Mouse (Mus musculus): ENCODE measurements around the gene Olfr3. TPM values are rescaled to one million over a fixed set of nuclear protein-coding genes. Genes with fewer than 3 reads are reported as not detected.

The Olfr3 gene
- total and polyA plus RNA-seq, 3 experiments, result not detected

DNA sequence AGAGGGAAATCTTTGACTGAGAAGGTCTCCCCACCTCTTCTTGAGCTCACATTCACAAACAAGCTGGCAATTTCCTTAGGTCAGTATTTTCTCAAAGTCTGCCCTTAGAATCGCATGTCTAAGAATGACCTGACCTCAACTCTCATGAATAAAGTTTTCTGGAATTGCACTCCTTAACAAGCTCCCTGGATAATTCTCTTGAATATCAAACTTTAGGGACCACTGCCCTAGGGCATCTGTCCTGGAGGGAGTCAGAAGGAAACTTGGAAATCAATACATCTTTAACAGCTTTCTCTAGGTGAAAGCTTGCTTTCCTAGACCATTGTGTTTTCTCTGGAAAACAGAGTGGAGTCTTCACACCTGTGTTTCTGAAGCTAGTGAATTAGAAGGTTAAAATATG, 29.2 kb upstream of the Olfr3 start, which contains the start of gene Olfr350:
Olfr350 (plus strand) TSS at position 301 of the 400 bp plus-strand sequence.
- Histone ChIP-seq H3K4me1 (ENCODE audit: control insufficient read depth in 1 of 2, insufficient read depth in 2 of 2, low read length in 2 of 2) (no peaks in the 10 kb centered on the region), H3K4me3 (ENCODE audit: control insufficient read depth in 1 of 2, insufficient read depth in 1 of 2, low read depth in 2 of 2, low read length in 2 of 2) (no peak within 1 kb of the TSS), H3K9ac (ENCODE audit: control insufficient read depth, low read depth, low read length, poor library complexity, severe bottlenecking) (no peak within 1 kb of the TSS), H3K79me2 (ENCODE audit: control insufficient read depth, insufficient read depth, low read length, poor library complexity) (no peaks in the 10 kb centered on the region), H3K27ac (ENCODE audit: control insufficient read depth, low read depth, low read length) (no peak within 1 kb of the TSS), H3K27me3 (ENCODE audit: control insufficient read depth in 1 of 2, insufficient read depth in 2 of 2, low read length in 2 of 2) (no peaks in the 10 kb centered on the region), H3K9me3 (replicated peaks; ENCODE audit: insufficient read depth, low read length) (no peaks in the 10 kb centered on the region), H3K36me3 (ENCODE audit: control insufficient read depth in 1 of 2, insufficient read depth in 2 of 2, low read length in 2 of 2) (no peaks in the 10 kb centered on the region)
- no peak for DNase-seq (ENCODE audit: low read depth, low spot score)
- TF ChIP-seq RAD21 (IDR thresholded peaks at IDR 0.05; ENCODE audit: low read depth, low read length) (no peak), EP300 (IDR thresholded peaks at IDR 0.05; ENCODE audit: low read depth in 1 of 2, low read length in 2 of 2) (no peak), TBP (IDR thresholded peaks at IDR 0.05; ENCODE audit: low read depth, low read length) (no peak), NRF1 (IDR thresholded peaks at IDR 0.05; ENCODE audit: insufficient read depth, low read depth, low read length, poor library complexity, severe bottlenecking) (no peak), CHD2 (IDR thresholded peaks at IDR 0.05; ENCODE audit: low read length) (no peak), JUND (IDR thresholded peaks at IDR 0.05; ENCODE audit: low read depth, low read length) (no peak), MYB (IDR thresholded peaks at IDR 0.05; ENCODE audit: low read depth, low read length) (no peak), ETS1 (IDR thresholded peaks at IDR 0.05; ENCODE audit: low read depth, low read length) (no peak), POLR2AphosphoS5 (IDR thresholded peaks at IDR 0.05; ENCODE audit: borderline replicate concordance, low read depth, low read length) (no peak), USF2 (IDR thresholded peaks at IDR 0.05; ENCODE audit: borderline replicate concordance in 1 of 2, insufficient read depth in 1 of 2, low read depth in 1 of 2, low read length in 2 of 2) (no peak), MAFK (IDR thresholded peaks at IDR 0.05; ENCODE audit: borderline replicate concordance, low read depth, low read length) (no peak), BHLHE40 (IDR thresholded peaks at IDR 0.05; ENCODE audit: borderline replicate concordance, low read depth, low read length) (no peak), HCFC1 (IDR thresholded peaks at IDR 0.05; ENCODE audit: low read depth, low read length) (no peak), TCF12 (IDR thresholded peaks at IDR 0.05; ENCODE audit: low read depth, low read length) (no peak), POLR2A (IDR thresholded peaks at IDR 0.05; ENCODE audit: control insufficient read depth in 1 of 2, insufficient read depth in 1 of 2, low read depth in 1 of 2, low read length in 2 of 2, poor library complexity in 1 of 2) (no peak)

DNA sequence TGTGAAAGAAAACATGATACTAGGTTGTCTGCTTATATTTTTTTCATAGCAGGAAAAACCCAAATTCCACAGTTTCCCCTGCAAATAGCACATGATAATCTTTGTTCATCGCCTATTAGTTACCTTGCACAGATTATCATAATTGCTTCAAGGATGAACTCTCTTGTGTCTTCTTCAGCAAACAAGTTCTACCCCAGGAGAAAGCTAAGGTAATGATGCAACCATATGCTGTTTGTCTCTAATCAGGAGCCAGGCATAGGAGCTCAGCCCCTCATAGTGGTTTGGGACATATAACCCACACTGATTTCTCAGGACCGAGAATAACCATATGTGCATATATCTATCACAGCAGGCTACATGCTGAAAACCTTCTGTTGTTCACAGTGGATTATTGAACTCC, 26.6 kb downstream of the Olfr3 start, which contains the start of gene Olfr50:
Olfr50 (plus strand) TSS at position 301 of the 400 bp plus-strand sequence.
- Histone ChIP-seq H3K9me3 (replicated peaks; ENCODE audit: insufficient read depth, low read length) (no peaks in the 10 kb centered on the region), H3K4me3 (ENCODE audit: control insufficient read depth in 1 of 2, insufficient read depth in 1 of 2, low read depth in 2 of 2, low read length in 2 of 2) (no peak within 1 kb of the TSS), H3K9ac (ENCODE audit: control insufficient read depth, low read depth, low read length, poor library complexity, severe bottlenecking) (no peak within 1 kb of the TSS), H3K27ac (ENCODE audit: control insufficient read depth, low read depth, low read length) (no peak within 1 kb of the TSS), H3K36me3 (ENCODE audit: control insufficient read depth in 1 of 2, insufficient read depth in 2 of 2, low read length in 2 of 2) (no peaks in the 10 kb centered on the region), H3K79me2 (ENCODE audit: control insufficient read depth, insufficient read depth, low read length, poor library complexity) (no peaks in the 10 kb centered on the region), H3K27me3 (ENCODE audit: control insufficient read depth in 1 of 2, insufficient read depth in 2 of 2, low read length in 2 of 2) (no peaks in the 10 kb centered on the region), H3K4me1 (ENCODE audit: control insufficient read depth in 1 of 2, insufficient read depth in 2 of 2, low read length in 2 of 2) (no peaks in the 10 kb centered on the region)
- TF ChIP-seq HCFC1 (IDR thresholded peaks at IDR 0.05; ENCODE audit: low read depth, low read length), result no peak
- TF ChIP-seq ZNF384 (IDR thresholded peaks at IDR 0.05; ENCODE audit: low read depth, low read length), result no peak
- TF ChIP-seq GATA1 (IDR thresholded peaks at IDR 0.05; ENCODE audit: low read depth, low read length), result no peak
- no peak for TF ChIP-seq NELFE (IDR thresholded peaks at IDR 0.05; ENCODE audit: low read depth, low read length)
- no peak for TF ChIP-seq BHLHE40 (IDR thresholded peaks at IDR 0.05; ENCODE audit: borderline replicate concordance, low read depth, low read length)
- no peak for DNase-seq (ENCODE audit: low read depth, low spot score)

Measured in MEL (cell line).